Mouse (Mus musculus) ES-E14 (cell line): ENCODE measurements at regions not wholly inside any gene's neighbourhood (a gene's known extent, or its start where the extent isn't known, plus 50 kb on each side); places are given as distances from the start of the nearest gene placed in this dataset.

Experiments
- CHD2 ChIP-seq: IDR thresholded peaks from 2 replicates; pipeline ENCODE4 v1.6.1; 2014; ENCODE audit warnings: mild to moderate bottlenecking, low read depth, low read length, inconsistent platforms
- HCFC1 ChIP-seq: IDR thresholded peaks from 2 replicates; pipeline ENCODE4 v1.6.1; 2012; ENCODE audit warnings: low read length, inconsistent platforms, borderline replicate concordance; ENCODE audit not compliant: insufficient read depth
- MAFK ChIP-seq: IDR thresholded peaks from 2 replicates; pipeline ENCODE4 v1.6.1; 2014; ENCODE audit warnings: mild to moderate bottlenecking, low read depth, low read length, inconsistent platforms; ENCODE audit not compliant: insufficient read depth
- ZC3H11A ChIP-seq: IDR thresholded peaks from 2 replicates; pipeline ENCODE4 v1.6.1; 2012; ENCODE audit warnings: low read depth, mild to moderate bottlenecking, inconsistent platforms, low read length, borderline replicate concordance
- ZNF384 ChIP-seq: IDR thresholded peaks from 2 replicates; pipeline ENCODE4 v1.6.1; 2012; ENCODE audit warnings: low read depth, low read length, inconsistent platforms

GRCm38 (mm10) chrX:122935358-122935757 is 94.1 kb downstream of the Gm17521 start:
- TF ChIP-seq CHD2 = no peak
- TF ChIP-seq ZC3H11A = no peak
- TF ChIP-seq MAFK = no peak
- no peak for TF ChIP-seq ZNF384
- no peak for TF ChIP-seq HCFC1
